Mouse (Mus musculus): ENCODE results near the gene Npc2. TPM values are rescaled to one million over a fixed set of nuclear protein-coding genes. Genes with fewer than 3 reads are reported as not detected.

Gene Npc2
- polyA plus RNA-seq, 1 experiment from 2014 or later: 63.5 TPM

- no peak for DNase-seq (ENCODE audit: low spot score)
- Histone ChIP-seq H3K4me3 (ENCODE audit: low read depth, low read length) (no peak overlapping the region), H3K36me3 (ENCODE audit: control insufficient read depth, insufficient read depth, low read length) (no peaks in the 10 kb centered on the region), H3K4me1 (ENCODE audit: control insufficient read depth, insufficient read depth, low read length) (no peaks in the 10 kb centered on the region), H3K9me3 (ENCODE audit: control insufficient read depth, low read length) (no peaks in the 10 kb centered on the region), H3K9ac (ENCODE audit: low read length) (no peak overlapping the region), H3K27me3 (ENCODE audit: control insufficient read depth, insufficient read depth, low read length) (no peaks in the 10 kb centered on the region), H3K27ac (replicated peaks; ENCODE audit: low read depth, low read length) (no peak overlapping the region), H3K4me2 (ENCODE audit: low read depth, severe bottlenecking) (no peak overlapping the region)
- WGBS: 94% methylated on average over 13 of the region's 13 CpGs
- ATAC-seq (ENCODE audit: insufficient number of reproducible peaks, low FRiP score, low TSS enrichment, low read depth): no peak
These were observed 26.1 kb upstream of the Npc2 start for GRCm38 (mm10) chr12:84799086-84799485.

DNA sequence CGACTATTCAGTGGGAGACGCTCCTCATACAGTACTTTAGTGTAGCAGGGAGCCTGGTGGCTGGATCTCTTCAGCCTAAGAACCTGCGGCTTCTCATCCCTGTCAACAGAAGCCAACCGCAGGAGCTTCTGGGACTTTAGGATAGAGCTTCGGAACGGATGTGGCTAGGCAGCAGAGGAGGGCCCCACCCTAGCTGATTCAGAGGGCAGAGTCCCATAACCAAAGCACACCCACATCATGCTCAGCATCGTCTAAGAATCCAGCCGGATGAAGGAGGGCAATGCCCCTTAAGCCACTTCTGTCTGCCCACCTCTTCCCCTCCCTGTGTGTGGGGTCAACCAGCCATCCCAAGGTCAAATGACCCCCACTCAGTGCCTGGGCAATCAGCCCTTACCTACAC, 21.7 kb upstream of the Npc2 start:
- no peaks in the 10 kb centered on the region for H3K36me3 ChIP-seq (ENCODE audit: control insufficient read depth, insufficient read depth, low read length)
- 0 out of 2 replicates have a peak, but pooled peaks cover 4% of the 10 kb centered on the region for H3K4me1 ChIP-seq (ENCODE audit: control insufficient read depth, insufficient read depth, low read length)
- WGBS: 86% methylated on average over 8 of the region's 8 CpGs
- ATAC-seq (ENCODE audit: insufficient number of reproducible peaks, low FRiP score, low TSS enrichment, low read depth) (no peak), DNase-seq (ENCODE audit: low spot score) (no peak)
- H3K27ac ChIP-seq (replicated peaks; ENCODE audit: low read depth, low read length): no peak overlapping the region
- no peak overlapping the region for H3K4me2 ChIP-seq (ENCODE audit: low read depth, severe bottlenecking)
- H3K9me3 ChIP-seq (ENCODE audit: control insufficient read depth, low read length): no peaks in the 10 kb centered on the region
- H3K4me3 ChIP-seq (ENCODE audit: low read depth, low read length): no peak overlapping the region
- H3K9ac ChIP-seq (ENCODE audit: low read length): no peak overlapping the region
- H3K27me3 ChIP-seq (ENCODE audit: control insufficient read depth, insufficient read depth, low read length): no peaks in the 10 kb centered on the region

DNA sequence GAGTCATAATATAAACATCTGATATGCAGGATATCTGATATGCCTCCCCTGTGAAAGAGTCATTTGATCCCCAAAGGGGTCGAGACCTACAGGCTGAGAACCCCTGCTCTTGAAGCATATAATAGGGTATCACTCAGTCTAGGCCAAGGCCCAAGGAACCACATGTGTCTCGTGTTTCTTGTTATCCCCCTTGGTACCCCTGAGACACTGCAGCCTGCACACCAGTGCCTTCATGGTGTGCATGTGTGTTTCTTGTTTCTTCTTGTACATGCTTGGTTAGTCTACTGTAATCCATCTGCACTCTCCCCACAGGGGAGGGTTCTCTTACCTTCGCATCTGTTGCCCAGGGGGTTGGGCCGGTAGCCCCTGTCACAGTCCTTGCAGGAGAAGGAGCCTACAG, 19.7 kb upstream of the Npc2 start:
- H3K4me1 ChIP-seq (ENCODE audit: control insufficient read depth, insufficient read depth, low read length): 0 out of 2 replicates have a peak, but pooled peaks cover 4% of the 10 kb centered on the region
- no peak overlapping the region for H3K4me2 ChIP-seq (ENCODE audit: low read depth, severe bottlenecking)
- H3K9ac ChIP-seq (ENCODE audit: low read length): no peak overlapping the region
- H3K27ac ChIP-seq (replicated peaks; ENCODE audit: low read depth, low read length): no peak overlapping the region
- DNase-seq (ENCODE audit: low spot score) (no peak), ATAC-seq (ENCODE audit: insufficient number of reproducible peaks, low FRiP score, low TSS enrichment, low read depth) (no peak)
- no peaks in the 10 kb centered on the region for H3K9me3 ChIP-seq (ENCODE audit: control insufficient read depth, low read length)
- no peaks in the 10 kb centered on the region for H3K36me3 ChIP-seq (ENCODE audit: control insufficient read depth, insufficient read depth, low read length)
- H3K4me3 ChIP-seq (ENCODE audit: low read depth, low read length): no peak overlapping the region
- WGBS: 83% methylated on average over 4 of the region's 4 CpGs
- no peaks in the 10 kb centered on the region for H3K27me3 ChIP-seq (ENCODE audit: control insufficient read depth, insufficient read depth, low read length)

DNA sequence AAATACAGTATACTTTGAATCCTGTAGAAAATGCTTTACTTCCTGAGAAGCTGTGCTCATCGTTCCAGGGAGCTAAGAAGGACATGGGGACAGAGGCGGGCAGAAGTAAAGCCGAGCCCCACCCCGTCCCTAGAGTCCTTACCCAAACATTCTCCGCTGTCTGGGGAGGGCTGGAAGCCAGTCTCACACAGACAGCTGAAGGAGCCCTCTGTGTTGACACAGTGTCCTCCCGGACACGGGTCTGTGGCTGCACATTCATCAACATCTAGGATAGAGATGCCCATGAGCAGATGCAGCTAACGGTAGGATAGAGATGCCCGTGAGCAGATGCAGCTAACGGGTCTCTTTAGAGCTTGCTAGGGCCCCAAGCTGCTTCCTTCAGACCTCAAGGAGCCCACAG, 17.9 kb upstream of the Npc2 start:
- H3K9ac ChIP-seq (ENCODE audit: low read length): no peak overlapping the region
- no peaks in the 10 kb centered on the region for H3K27me3 ChIP-seq (ENCODE audit: control insufficient read depth, insufficient read depth, low read length)
- ATAC-seq (ENCODE audit: insufficient number of reproducible peaks, low FRiP score, low TSS enrichment, low read depth) (no peak), DNase-seq (ENCODE audit: low spot score) (no peak)
- 70% methylated on average over 10 of the region's 10 CpGs for WGBS
- no peak overlapping the region for H3K27ac ChIP-seq (replicated peaks; ENCODE audit: low read depth, low read length)
- no peak overlapping the region for H3K4me3 ChIP-seq (ENCODE audit: low read depth, low read length)
- H3K36me3 ChIP-seq (ENCODE audit: control insufficient read depth, insufficient read depth, low read length): no peaks in the 10 kb centered on the region
- no peak overlapping the region for H3K4me2 ChIP-seq (ENCODE audit: low read depth, severe bottlenecking)
- no peaks in the 10 kb centered on the region for H3K9me3 ChIP-seq (ENCODE audit: control insufficient read depth, low read length)
- H3K4me1 ChIP-seq (ENCODE audit: control insufficient read depth, insufficient read depth, low read length): 0 out of 2 replicates have a peak, but pooled peaks cover 4% of the 10 kb centered on the region

DNA sequence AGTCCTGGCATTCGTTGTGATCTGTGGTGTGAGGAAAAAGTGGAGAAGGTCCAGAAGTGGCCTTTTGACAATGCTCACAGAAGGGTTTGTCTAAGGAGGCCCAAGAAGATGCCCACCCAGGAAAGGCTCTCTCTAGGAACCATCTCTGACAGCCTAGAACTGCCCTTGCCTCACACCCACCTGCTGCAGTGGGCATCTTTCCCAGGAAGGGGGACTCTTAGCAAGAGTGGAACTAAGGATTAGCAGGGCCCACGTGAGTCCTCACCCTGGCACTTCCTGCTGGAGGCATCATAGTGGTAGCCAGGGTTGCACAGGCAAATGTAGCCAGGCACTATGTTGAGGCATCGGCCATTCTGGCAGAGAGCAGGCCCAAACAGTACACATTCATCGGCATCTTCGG, 13.1 kb upstream of the Npc2 start:
- no peak for DNase-seq (ENCODE audit: low spot score)
- Histone ChIP-seq H3K9me3 (ENCODE audit: control insufficient read depth, low read length) (no peaks in the 10 kb centered on the region), H3K36me3 (ENCODE audit: control insufficient read depth, insufficient read depth, low read length) (no peaks in the 10 kb centered on the region), H3K9ac (ENCODE audit: low read length) (no peak overlapping the region), H3K4me1 (ENCODE audit: control insufficient read depth, insufficient read depth, low read length) (peaks cover 7% of the 10 kb centered on the region; the same call in 1 of the 2 replicates), H3K27me3 (ENCODE audit: control insufficient read depth, insufficient read depth, low read length) (no peaks in the 10 kb centered on the region), H3K4me3 (ENCODE audit: low read depth, low read length) (no peak overlapping the region), H3K4me2 (ENCODE audit: low read depth, severe bottlenecking) (no peak overlapping the region), H3K27ac (replicated peaks; ENCODE audit: low read depth, low read length) (no peak overlapping the region)
- no peak for ATAC-seq (ENCODE audit: insufficient number of reproducible peaks, low FRiP score, low TSS enrichment, low read depth)
- 77% methylated on average over 5 of the region's 5 CpGs for WGBS

DNA sequence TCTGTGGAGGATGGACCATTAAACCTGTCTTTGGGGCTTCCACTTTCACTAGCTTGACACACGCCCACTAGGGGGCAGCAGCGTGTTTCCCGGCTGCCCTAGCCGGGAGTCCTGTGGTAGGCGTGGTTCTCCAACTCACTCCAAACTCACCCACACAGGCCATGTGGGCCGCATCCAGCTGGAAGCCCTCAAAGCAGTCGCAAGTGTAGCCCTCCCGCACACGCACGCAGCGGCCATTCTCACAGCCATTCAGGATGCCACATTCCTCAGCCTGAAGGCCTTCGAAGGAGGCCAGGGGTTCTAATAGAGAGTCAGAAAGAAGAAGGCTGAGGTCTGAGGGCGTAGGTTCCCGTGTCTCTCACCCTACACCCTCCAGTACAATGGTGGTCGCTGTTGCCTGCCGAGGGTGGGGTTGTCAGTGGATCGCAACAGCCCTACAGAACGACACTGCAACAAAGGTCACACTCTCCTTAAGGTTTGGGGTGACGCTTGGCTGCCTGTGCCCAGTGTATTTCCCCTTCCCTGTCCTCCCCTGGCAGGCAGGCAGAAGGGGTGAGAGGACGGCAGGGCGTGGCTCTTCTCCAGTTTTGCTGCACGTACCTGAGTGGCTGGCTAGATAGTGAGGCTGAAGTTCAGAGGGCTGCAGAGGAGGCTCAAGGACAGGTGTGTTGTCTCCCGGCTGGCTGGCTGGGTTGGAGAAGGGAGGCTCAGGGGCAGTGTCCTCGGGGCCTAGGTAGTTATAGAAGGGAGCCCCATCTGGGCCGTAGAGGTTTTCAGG, 11.8 kb upstream of the Npc2 start:
- H3K27ac ChIP-seq (replicated peaks; ENCODE audit: low read depth, low read length): no peak overlapping the region
- no peak overlapping the region for H3K4me3 ChIP-seq (ENCODE audit: low read depth, low read length)
- H3K9ac ChIP-seq (ENCODE audit: low read length): 0 out of 2 replicates have a peak overlapping the region, but pooled peaks have one; percentile 14

DNA sequence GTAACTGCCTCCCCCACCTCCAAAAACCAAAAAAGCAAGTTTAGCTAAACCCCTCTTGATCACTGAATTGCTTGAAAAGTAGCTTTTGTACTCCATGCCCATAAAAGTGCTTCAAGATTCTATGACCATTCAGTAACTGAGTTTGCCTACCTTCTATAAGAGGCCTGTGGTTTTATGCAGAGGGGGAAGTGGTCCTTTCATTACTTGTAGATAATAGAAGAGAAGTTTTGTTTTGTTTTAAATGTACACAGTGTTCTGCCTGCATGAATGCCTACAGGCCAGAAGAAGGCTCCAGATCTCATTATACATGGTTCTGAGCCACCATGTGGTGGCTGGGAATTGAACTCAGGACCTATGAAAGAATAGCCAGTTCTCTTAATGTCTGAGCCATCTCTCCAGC, 3.3 kb upstream of the Npc2 start:
- no peak overlapping the region for H3K4me3 ChIP-seq (ENCODE audit: low read depth, low read length)
- no peaks in the 10 kb centered on the region; the same call in 1 of the 2 replicates for H3K4me1 ChIP-seq (ENCODE audit: control insufficient read depth, insufficient read depth, low read length)
- ATAC-seq (ENCODE audit: insufficient number of reproducible peaks, low FRiP score, low TSS enrichment, low read depth) (no peak), DNase-seq (ENCODE audit: low spot score) (no peak)
- no peak overlapping the region for H3K4me2 ChIP-seq (ENCODE audit: low read depth, severe bottlenecking)
- no peaks in the 10 kb centered on the region for H3K27me3 ChIP-seq (ENCODE audit: control insufficient read depth, insufficient read depth, low read length)
- no peak overlapping the region for H3K9ac ChIP-seq (ENCODE audit: low read length)
- H3K27ac ChIP-seq (replicated peaks; ENCODE audit: low read depth, low read length): no peak overlapping the region
- H3K36me3 ChIP-seq (ENCODE audit: control insufficient read depth, insufficient read depth, low read length): no peaks in the 10 kb centered on the region
- no peaks in the 10 kb centered on the region for H3K9me3 ChIP-seq (ENCODE audit: control insufficient read depth, low read length)

More for the DNA sequence above, 11.8 kb upstream of the Npc2 start:
- Histone ChIP-seq H3K36me3 (ENCODE audit: control insufficient read depth, insufficient read depth, low read length) (no peaks in the 10 kb centered on the region), H3K9me3 (ENCODE audit: control insufficient read depth, low read length) (no peaks in the 10 kb centered on the region), H3K4me1 (ENCODE audit: control insufficient read depth, insufficient read depth, low read length) (peaks cover 5% of the 10 kb centered on the region; the same call in 1 of the 2 replicates), H3K27me3 (ENCODE audit: control insufficient read depth, insufficient read depth, low read length) (no peaks in the 10 kb centered on the region), H3K4me2 (ENCODE audit: low read depth, severe bottlenecking) (0 out of 2 replicates have a peak overlapping the region, but pooled peaks have one; percentile 25)
- WGBS: 35% methylated on average over 25 of the region's 25 CpGs
- DNase-seq (ENCODE audit: low spot score) (peak; percentile 95), ATAC-seq (ENCODE audit: insufficient number of reproducible peaks, low FRiP score, low TSS enrichment, low read depth) (peak; percentile 73)

- Histone ChIP-seq H3K4me1 (ENCODE audit: control insufficient read depth, insufficient read depth, low read length) (no peaks in the 10 kb centered on the region; the same call in 1 of the 2 replicates), H3K4me3 (ENCODE audit: low read depth, low read length) (no peak overlapping the region), H3K4me2 (ENCODE audit: low read depth, severe bottlenecking) (no peak overlapping the region), H3K27ac (replicated peaks; ENCODE audit: low read depth, low read length) (no peak overlapping the region), H3K9me3 (ENCODE audit: control insufficient read depth, low read length) (no peaks in the 10 kb centered on the region), H3K27me3 (ENCODE audit: control insufficient read depth, insufficient read depth, low read length) (no peaks in the 10 kb centered on the region), H3K36me3 (ENCODE audit: control insufficient read depth, insufficient read depth, low read length) (no peaks in the 10 kb centered on the region; the same call in 1 of the 2 replicates), H3K9ac (ENCODE audit: low read length) (no peak overlapping the region)
- ATAC-seq (ENCODE audit: insufficient number of reproducible peaks, low FRiP score, low TSS enrichment, low read depth) (no peak), DNase-seq (ENCODE audit: low spot score) (no peak)
- 90% methylated on average over 6 of the region's 6 CpGs for WGBS
These were observed 1.4 kb upstream of the Npc2 start for GRCm38 (mm10) chr12:84774376-84774775.

All from limb, embryonic 11.5 days (tissue).